Mouse (Mus musculus) CD4-positive, CD25-positive, alpha-beta regulatory T cell, adult 4 months (primary cell): ENCODE data around the gene Atad1. TPM values are rescaled to one million over a fixed set of nuclear protein-coding genes. Genes with fewer than 3 reads are reported as not detected.
"Not testable (repeated sequence)": the region's sequence is repeated elsewhere in the genome, so short reads cannot be mapped to it uniquely, and the experiment has no call there.

ENCODE experiments used
- ATAC-seq: one replicate; pipeline ENCODE4 v1.8.0; 2017
- polyA plus RNA-seq, 2 experiments: library from polyadenylated mRNA; unstranded; fragments of 100-300 nt; shearing (Covaris generic); gene quantifications; one replicate each; pipeline ENCODE4 v1.2.1; 2017

Gene Atad1
- polyA plus RNA-seq, 2 experiments from 2014 or later = 85.5 to 94.9 TPM

DNA sequence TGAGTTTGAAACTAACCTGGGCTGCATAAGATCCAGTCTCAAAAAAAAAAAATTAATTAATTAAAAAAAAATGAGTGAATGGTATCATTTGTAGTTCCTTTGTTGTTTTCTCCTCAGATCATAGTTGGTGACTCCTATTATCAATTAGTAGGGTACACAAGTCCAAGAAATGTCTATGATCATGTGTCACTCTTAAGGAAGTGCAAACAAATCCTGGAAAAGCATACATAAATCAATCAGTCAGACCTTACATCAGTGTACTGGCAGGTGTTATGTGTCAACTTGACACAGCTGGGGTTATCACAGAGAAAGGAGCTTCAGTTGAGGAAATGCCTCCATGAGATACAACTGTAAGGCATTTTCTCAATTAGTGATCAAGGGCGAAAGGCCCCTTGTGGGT is 71.8 kb downstream of the Atad1 start:
- ATAC-seq = not testable (repeated sequence)

GRCm38 (mm10) chr19:32665243-32665642 is 74.3 kb downstream of the Atad1 start:
- ATAC-seq = no peak

DNA sequence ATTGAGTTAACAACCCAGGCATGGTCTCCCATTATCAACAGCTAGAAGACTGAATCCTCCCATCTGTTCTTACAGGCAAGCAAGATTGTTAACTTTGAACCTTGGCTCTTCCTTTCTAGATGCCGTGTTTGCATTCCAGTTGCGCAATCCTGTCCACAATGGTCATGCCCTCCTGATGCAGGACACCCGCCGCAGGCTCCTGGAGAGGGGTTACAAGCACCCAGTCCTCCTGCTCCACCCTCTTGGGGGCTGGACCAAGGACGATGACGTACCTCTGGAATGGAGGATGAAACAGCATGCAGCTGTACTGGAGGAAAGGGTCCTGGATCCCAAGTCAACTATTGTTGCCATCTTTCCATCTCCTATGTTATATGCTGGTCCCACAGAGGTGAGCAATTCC is 76.7 kb downstream of the Atad1 start:
- no peak for ATAC-seq

GRCm38 (mm10) chr19:32659346-32659745 is 80.2 kb downstream of the Atad1 start:
- ATAC-seq = no peak

DNA sequence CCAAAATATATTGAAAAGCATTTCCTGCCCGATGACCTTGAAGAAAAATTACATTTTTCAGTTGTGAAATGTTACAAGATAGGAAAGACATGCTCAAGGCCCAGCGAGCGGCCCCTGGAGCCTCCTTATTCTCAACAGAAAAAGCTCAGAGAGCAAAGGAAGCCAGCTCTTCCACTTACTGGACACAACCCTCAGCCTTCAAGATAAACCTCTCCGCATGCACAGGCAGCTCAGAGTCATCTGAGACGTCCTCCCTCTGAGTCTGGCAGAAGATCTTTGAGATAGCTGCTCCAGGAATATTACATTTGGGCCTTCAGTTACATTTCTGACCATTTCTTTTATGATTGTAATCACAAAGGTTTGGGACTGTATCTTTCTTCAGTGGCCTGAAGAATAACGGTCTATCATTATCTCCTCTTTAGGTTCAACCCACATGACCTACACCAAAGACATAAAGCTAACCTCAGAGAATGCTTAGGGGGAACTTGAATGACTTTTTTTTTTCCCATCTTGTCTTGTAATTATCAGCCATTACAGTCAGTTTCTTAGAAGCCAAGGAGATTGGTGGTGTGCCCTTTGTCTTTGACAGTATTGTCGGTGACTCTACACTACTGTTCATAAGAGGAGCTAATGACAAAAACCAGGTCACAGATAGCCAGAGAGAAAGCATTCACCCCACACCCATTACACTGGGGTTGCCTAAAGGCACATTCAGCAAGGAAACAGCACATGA is 85.8 kb downstream of the Atad1 start:
- no peak for ATAC-seq

DNA sequence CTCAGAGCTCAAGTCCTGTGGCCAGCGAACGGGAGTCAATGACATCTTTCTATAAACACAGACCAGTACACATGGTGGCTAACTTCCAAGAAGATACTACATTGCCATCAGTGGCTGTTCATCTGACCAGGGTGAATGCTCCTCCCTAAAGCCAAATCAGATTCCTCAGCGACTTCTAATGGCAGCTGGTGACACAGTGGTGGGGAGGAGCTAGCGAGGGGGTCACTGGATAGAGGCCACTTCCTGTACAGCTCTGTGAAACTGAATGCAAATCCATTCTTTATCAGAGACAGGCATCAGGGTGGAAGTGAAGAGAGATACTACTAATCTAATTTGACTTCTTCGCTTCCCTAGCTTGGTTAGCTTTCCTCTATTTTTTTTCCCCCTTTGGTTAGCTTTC is 86.5 kb downstream of the Atad1 start:
- ATAC-seq = no peak

GRCm38 (mm10) chr19:32651046-32651445 is 88.5 kb downstream of the Atad1 start:
- ATAC-seq = no peak

DNA sequence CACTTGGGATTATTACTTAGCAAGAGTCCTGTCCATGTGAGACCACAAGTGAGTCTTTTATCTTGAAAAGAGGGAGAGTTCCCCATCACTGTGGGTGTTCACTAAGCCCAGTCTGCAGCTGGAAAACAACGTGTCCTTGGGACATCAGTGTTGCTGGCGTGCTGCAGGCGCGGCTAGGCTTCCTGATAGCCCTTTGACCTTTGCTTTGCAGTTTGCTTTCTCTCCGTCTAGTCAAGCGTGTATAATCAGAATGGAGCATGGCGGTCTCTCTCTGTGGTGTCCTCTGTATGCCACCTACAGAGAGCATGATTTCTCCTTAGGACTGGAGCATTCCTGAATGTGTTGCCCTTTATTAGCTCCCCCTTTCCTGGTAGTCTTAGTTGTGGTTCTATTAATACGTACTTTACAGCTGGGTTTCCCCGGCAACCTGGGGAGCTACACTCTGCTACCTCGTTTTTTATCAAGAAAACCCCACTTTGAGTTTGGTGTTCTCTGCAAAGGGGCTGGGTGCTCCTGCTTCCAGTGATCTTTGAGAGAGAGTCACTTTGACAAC is 91.5 kb downstream of the Atad1 start:
- no peak for ATAC-seq

DNA sequence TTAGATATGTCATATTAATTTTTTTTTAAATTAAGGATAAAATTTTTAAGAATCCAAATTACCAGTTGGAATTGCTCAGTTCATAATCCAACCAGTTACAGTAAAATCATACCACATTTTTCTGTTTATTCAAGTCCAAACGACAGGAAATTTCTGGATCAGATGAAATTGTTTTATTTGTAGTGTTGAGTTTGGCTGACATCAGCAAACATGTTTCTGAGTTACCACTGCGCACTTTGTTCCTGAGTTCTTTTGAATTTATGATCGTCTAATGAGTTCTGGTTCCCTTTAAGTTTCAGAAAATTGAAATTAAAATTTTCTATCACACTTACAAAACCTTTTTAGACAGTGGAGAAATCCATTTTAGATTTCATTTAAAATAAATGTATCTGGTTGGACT is 93.2 kb downstream of the Atad1 start:
- no peak for ATAC-seq

DNA sequence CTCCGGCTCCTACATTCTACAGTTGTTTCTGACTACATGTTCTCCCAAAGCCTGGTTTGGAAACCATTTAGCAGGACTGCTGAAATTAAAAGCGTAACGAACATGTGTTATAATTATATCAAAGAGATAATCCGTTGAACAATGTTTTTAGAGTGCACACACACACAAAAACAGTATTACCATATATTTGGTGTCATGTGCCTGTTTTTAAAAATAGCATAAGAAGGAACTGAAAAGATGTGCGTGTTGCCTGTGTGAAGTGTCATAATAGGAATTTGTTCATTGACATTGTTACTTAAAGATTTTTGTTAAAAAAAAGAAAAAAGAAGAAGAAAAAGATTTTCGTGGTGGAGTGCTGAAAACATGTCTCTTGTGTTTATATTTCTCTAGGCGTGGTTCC is 93.6 kb downstream of the Atad1 start:
- no peak for ATAC-seq

DNA sequence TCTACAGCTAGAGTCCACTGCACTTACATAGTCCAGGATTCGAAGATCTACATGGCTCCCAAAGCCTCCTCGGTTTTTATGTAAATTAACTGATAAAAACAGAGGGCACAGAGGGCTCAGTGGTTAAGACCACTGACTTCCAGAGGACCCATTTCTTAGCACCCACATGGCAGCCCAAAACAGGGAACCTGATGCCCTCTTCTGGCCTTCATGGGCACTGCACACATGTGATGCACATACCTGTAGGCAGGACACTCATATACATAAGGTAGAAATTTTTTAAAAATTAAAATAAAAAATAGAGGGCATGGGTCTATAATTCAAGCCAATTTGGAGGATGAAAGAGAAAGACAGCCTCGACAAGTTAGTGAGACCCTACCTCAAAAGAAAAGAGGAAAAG is 95.9 kb downstream of the Atad1 start:
- ATAC-seq = no peak

- ATAC-seq = no peak
These were observed 97.6 kb downstream of the Atad1 start for GRCm38 (mm10) chr19:32641995-32642394.

DNA sequence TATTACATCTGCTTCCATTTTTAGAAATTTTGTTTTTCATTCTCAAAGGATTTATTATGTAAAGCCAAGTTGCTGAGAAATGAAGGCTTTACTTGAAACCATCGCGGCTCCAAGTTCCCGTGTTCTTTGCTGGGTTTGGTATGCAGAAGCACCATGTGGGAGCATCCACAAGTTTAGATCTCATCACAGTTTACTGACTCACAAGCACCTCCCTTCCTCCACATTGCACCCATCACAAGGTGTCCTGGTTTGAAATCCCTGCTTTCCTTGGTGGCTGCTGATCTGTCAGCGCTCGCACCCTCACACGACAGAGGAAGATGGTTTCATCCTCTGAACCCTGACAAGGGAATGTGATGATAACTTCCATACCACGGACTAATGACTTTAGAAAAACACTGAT is 98.1 kb downstream of the Atad1 start:
- ATAC-seq = no peak

DNA sequence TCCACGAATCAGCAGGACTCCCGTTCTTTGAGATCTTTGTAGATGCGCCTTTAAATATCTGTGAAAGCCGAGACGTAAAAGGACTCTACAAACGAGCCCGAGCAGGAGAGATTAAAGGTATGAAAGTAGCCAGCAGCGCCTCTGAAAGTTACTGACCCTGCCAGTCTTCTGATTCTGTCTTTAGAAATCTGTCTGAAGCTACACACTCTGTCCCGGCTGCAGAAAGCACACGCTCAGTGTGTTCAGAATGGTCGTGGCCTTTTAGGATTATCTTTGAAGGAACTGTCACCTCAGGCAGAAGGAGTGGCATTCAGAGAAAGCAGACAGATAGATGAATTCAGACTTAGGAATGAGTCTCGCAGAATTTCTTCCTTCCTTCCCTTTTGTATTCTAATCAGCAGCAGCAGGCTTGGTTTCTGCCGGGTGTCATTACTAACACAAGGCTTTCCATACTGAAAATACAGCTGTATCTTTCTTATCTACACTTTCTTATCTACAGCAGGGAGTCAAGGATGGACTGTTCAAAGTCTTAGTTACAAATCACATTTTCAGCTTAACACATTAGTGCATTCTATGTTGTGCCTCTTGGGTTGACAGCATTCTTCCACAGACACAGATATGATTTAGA is 101.2 kb downstream of the Atad1 start:
- no peak for ATAC-seq

DNA sequence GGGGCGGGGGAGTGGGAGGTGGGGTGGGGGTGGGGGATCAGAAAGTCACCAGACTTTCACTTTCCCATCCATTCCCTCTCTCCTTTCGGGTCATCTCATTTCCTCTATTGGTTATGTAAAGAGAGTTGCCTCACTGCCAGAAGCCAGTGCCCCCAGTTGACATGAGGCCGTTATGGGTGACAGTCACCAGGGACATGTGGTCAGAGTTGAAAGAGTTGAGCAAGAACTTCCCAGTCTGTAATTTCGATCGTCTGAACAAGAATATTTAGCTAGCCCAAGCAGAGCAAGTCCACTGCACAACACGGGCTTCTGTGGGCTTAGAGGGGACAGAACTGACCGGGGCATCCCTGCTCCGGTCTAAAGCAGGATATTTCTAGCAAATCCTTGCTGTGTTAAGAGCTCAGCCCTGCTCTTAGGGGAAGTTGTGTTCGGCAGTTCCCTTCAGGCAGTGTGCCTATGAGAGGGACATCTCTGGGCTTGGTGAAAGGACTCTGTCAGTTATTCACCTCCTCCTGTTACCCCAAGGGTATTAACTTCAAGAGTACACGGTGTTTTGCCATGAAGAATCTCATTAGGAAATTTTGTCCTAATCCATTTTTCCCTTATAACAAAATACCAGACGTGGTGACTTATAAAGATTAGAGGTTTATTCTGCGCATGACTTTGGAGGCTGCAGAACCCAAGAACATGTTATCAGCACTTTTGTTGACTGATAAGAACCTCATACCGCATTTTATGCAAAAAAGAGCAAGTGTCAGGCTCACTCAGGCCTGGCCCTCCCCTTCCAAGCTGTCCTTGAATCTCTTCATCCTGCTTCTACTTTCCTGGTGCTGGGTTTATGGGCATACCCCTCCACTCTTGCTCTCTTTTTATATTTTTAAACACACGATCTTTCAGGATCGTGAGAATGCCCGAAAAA is 102.0 kb downstream of the Atad1 start:
- ATAC-seq = no peak

- no peak for ATAC-seq
These were observed 104.7 kb downstream of the Atad1 start for GRCm38 (mm10) chr19:32634916-32635315.

GRCm38 (mm10) chr19:32628572-32629132 is 110.9 kb downstream of the Atad1 start:
- no peak for ATAC-seq

DNA sequence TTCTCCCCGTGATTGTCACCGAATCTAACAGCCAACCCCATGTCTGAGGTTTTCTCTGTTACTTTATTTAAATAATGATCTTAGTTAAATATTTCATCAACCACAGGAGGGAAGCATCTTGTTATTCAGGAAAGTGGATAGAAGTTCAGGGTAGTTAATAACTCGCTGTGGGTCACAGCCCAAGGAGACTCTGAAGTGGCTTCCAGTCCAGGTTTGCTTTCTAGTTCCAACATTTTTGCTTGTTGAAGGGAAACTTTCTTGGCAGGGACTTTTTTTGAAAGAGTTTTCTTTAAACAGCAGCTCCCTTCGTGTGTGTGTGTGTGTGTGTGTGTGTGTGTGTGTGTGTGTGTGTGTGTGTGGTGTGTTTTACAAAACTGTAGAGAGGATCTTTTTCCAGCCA is 112.0 kb downstream of the Atad1 start:
- ATAC-seq = no peak

- ATAC-seq = no peak
These were observed 112.7 kb downstream of the Atad1 start for GRCm38 (mm10) chr19:32626768-32627331.

DNA sequence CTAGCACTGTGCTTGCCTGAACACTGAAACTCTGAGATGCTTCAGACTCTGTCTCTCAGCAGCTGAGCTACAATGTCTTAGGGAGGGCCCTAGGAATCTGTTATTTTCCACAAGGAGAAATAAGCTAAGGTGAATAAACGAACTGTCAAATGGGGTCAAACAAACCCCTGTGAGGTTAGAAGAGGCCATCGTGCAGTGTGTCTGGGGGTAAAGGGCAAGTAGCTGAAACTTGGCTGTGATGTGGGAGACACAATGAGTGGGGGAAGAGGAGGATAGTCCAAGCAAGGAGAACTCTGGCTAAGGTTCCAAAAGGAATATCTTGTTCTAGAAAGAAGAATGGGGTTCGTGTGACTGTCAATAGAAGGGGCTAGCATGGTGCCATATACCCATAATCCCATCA is 117.4 kb downstream of the Atad1 start:
- no peak for ATAC-seq
